Mouse (Mus musculus) olfactory bulb, adult 2 months (tissue): ENCODE measurements around the gene Ecel1.

Experiments used
- CTCF ChIP-seq: fragments of 200-500 bp; IDR thresholded peaks from 2 replicates; pipeline ENCODE4 v1.5.1; 2012; ENCODE audit warnings: low read depth, mild to moderate bottlenecking, low read length, moderate library complexity; ENCODE audit not compliant: insufficient read depth
- POLR2A ChIP-seq: fragments of 200-500 bp; IDR thresholded peaks from 2 replicates; pipeline ENCODE4 v1.6.1; 2012; ENCODE audit warnings: mild to moderate bottlenecking, low read depth, low read length, moderate library complexity; ENCODE audit not compliant: insufficient read depth

DNA sequence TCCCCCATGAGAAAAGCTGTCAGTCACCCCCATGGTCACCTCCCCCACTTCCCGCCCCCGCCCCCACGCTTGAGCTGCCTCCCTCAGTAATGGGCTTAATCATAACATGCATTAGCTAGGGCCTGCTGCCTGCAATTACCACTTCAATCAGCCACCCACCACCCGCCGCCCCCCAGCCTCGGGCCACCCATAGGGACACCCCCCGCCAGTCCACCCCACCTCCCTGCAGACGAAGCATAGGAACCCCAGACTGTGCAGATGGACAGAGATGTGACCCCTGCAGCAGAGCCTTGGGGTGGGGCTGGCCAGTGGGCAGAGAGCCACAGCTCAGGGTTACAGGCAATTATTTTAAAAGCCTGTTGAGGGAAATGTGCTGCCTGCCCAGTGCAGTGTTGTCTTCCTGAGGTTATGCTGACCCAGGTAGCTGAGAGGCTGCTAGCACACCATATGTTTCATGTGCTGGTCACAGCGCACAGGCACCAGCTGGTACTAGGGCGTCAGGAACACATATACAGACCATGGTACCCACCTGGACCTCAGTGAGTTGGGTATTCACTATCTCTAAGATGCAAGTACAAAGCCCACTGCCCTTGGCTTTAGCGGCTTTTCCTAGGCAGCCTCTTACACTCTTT lies 8.0 kb upstream of the Ecel1 start:
- no peak for TF ChIP-seq POLR2A
- no peak for TF ChIP-seq CTCF
